Mouse (Mus musculus): Measurements from ENCODE around the gene Nfyc. TPM values are rescaled to one million over a fixed set of nuclear protein-coding genes. Genes with fewer than 3 reads are reported as not detected.
A peak's percentile ranks its signal among the peaks of the same experiment; 100 is the strongest.

The Nfyc gene
- total and polyA plus RNA-seq, 3 experiments: 46.0 to 179 (median 50.6) TPM

DNA sequence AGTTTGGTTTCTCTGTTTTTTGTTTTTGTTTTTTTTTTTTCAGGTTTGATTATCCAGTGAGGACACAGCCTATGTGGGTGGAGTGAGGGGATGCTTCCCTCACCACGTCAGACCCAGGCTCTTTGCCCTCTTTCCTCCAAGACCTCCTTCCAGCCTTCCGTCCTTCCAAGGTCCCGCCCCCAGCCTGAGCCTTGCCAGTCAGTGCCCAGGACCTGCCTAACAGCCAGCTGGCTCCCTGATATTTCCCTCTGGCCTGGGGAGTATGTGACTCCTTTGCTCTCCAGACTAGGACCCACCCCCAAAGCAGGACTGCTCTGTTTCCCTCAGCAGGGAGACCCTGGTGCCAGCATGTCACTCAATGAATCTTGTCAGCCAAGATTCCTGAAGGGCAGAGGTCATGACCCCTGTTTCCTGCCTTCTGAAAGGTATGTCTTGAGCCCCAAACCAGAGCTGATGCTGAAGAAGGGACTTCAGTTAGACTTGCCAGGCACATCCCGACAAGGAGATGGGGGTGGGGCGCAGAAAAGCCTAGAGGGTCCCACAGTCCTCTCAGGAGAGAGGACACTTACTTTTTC lies 105.8 kb downstream of the Nfyc start:
- Histone ChIP-seq H3K27ac (peak overlapping the region; percentile 17; the same call in 1 of the 2 replicates), H3K79me2 (replicated peaks; ENCODE audit: control insufficient read depth, insufficient read depth, low read length) (no peaks in the 10 kb centered on the region)
- WGBS: 44% methylated on average over 5 of the region's 5 CpGs

GRCm38 (mm10) chr4:120721574-120721973 lies 109.8 kb downstream of the Nfyc start:
- Histone ChIP-seq H3K4me3 (no peak overlapping the region), H3K9ac (ENCODE audit: low read depth, low read length) (no peak overlapping the region), H3K36me3 (ENCODE audit: control insufficient read depth, insufficient read depth, low read length) (no peaks in the 10 kb centered on the region), H3K27ac (no peak overlapping the region), H3K79me2 (replicated peaks; ENCODE audit: control insufficient read depth, insufficient read depth, low read length) (no peaks in the 10 kb centered on the region), H3K4me1 (ENCODE audit: control insufficient read depth, insufficient read depth, low read length) (peaks cover 2% of the 10 kb centered on the region), H3K27me3 (ENCODE audit: control insufficient read depth, insufficient read depth, low read length) (no peaks in the 10 kb centered on the region)
- no peak for DNase-seq
- 66% methylated on average over 2 of the region's 2 CpGs for WGBS
- no peak for TF ChIP-seq CTCF (IDR thresholded peaks at IDR 0.05)
- TF ChIP-seq POLR2A (IDR thresholded peaks at IDR 0.05; ENCODE audit: insufficient read depth, low read depth, low read length): no peak
- TF ChIP-seq EP300 (IDR thresholded peaks at IDR 0.05; ENCODE audit: insufficient read depth, low read depth, low read length): no peak
- intact Hi-C loops (cut with DNase I): no loop called here

More for the DNA sequence above, 105.8 kb downstream of the Nfyc start:
- Histone ChIP-seq H3K4me1 (ENCODE audit: control insufficient read depth, insufficient read depth, low read length) (peaks cover 4% of the 10 kb centered on the region), H3K36me3 (ENCODE audit: control insufficient read depth, insufficient read depth, low read length) (no peaks in the 10 kb centered on the region), H3K4me3 (no peak overlapping the region), H3K27me3 (ENCODE audit: control insufficient read depth, insufficient read depth, low read length) (no peaks in the 10 kb centered on the region), H3K9ac (ENCODE audit: low read depth, low read length) (no peak overlapping the region)
- TF ChIP-seq EP300 (IDR thresholded peaks at IDR 0.05; ENCODE audit: insufficient read depth, low read depth, low read length) (no peak), CTCF (IDR thresholded peaks at IDR 0.05) (no peak)
- DNase-seq: no peak
- intact Hi-C loops (cut with DNase I): no loop called here

DNA sequence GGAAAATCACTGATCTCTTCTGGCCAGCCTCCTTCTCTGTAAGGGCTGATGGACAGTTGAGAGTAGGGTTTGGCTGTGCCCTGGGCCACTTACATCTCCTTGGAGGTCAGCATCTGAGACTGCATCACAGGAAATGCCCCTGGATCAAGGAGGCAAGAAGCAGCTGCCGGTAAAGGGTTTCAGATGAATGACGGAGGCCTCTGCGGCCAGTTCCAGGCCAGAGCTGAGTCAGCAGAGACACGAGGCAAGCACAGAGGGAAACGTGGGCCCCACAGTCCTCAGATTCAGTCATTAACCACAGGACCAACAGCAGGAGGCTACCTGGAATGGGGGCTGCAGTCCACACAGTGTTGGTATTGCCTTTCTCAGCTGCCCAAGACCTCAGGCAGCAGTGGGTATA lies 112.2 kb downstream of the Nfyc start:
- Histone ChIP-seq H3K27me3 (ENCODE audit: control insufficient read depth, insufficient read depth, low read length) (no peaks in the 10 kb centered on the region), H3K27ac (no peak overlapping the region), H3K4me1 (ENCODE audit: control insufficient read depth, insufficient read depth, low read length) (no peaks in the 10 kb centered on the region), H3K4me3 (no peak overlapping the region), H3K36me3 (ENCODE audit: control insufficient read depth, insufficient read depth, low read length) (no peaks in the 10 kb centered on the region), H3K9ac (ENCODE audit: low read depth, low read length) (no peak overlapping the region), H3K79me2 (replicated peaks; ENCODE audit: control insufficient read depth, insufficient read depth, low read length) (no peaks in the 10 kb centered on the region)
- TF ChIP-seq CTCF (IDR thresholded peaks at IDR 0.05) (no peak), EP300 (IDR thresholded peaks at IDR 0.05; ENCODE audit: insufficient read depth, low read depth, low read length) (no peak), POLR2A (IDR thresholded peaks at IDR 0.05; ENCODE audit: insufficient read depth, low read depth, low read length) (no peak)
- WGBS: 52% methylated on average over 5 of the region's 5 CpGs
- intact Hi-C loops (cut with DNase I): no loop called here
- DNase-seq: no peak

DNA sequence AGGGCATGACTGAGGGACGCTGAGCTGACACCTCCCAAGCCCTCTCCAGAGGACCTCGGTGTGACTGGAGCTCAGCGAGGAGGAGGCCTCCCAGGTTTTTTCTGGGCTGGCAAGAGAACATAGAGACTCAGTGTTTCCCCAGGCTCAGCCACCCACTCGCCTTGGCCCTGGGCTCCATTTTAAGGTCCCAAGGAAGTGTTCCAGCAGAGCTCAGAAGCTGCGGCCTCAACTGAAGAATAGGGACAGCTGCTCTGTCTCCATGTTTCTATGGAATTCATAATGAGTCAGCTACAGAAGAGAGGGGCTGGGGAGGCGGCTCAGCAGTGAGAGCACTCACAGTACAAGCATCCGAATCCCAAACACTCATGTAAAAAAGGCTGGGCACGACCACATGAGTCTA lies 113.8 kb downstream of the Nfyc start:
- WGBS: 64% methylated on average over 8 of the region's 8 CpGs
- H3K4me3 ChIP-seq: no peak overlapping the region
- H3K27me3 ChIP-seq (ENCODE audit: control insufficient read depth, insufficient read depth, low read length): no peaks in the 10 kb centered on the region
- no peak for TF ChIP-seq EP300 (IDR thresholded peaks at IDR 0.05; ENCODE audit: insufficient read depth, low read depth, low read length)
- TF ChIP-seq POLR2A (IDR thresholded peaks at IDR 0.05; ENCODE audit: insufficient read depth, low read depth, low read length): no peak
- no peak for TF ChIP-seq CTCF (IDR thresholded peaks at IDR 0.05)
- no peak for DNase-seq
- intact Hi-C loops (cut with DNase I): no loop called here
- no peaks in the 10 kb centered on the region for H3K4me1 ChIP-seq (ENCODE audit: control insufficient read depth, insufficient read depth, low read length)
- no peaks in the 10 kb centered on the region for H3K36me3 ChIP-seq (ENCODE audit: control insufficient read depth, insufficient read depth, low read length)
- no peak overlapping the region for H3K27ac ChIP-seq
- H3K9ac ChIP-seq (ENCODE audit: low read depth, low read length): no peak overlapping the region
- no peaks in the 10 kb centered on the region for H3K79me2 ChIP-seq (replicated peaks; ENCODE audit: control insufficient read depth, insufficient read depth, low read length)

GRCm38 (mm10) chr4:120716765-120717164 lies 114.6 kb downstream of the Nfyc start:
- intact Hi-C loops (cut with DNase I): no loop called here
- DNase-seq: no peak
- Histone ChIP-seq H3K79me2 (replicated peaks; ENCODE audit: control insufficient read depth, insufficient read depth, low read length) (no peaks in the 10 kb centered on the region), H3K36me3 (ENCODE audit: control insufficient read depth, insufficient read depth, low read length) (no peaks in the 10 kb centered on the region), H3K4me3 (0 out of 2 replicates have a peak overlapping the region, but pooled peaks have one; percentile 7), H3K9ac (ENCODE audit: low read depth, low read length) (no peak overlapping the region), H3K4me1 (ENCODE audit: control insufficient read depth, insufficient read depth, low read length) (no peaks in the 10 kb centered on the region), H3K27me3 (ENCODE audit: control insufficient read depth, insufficient read depth, low read length) (no peaks in the 10 kb centered on the region), H3K27ac (no peak overlapping the region)
- TF ChIP-seq POLR2A (IDR thresholded peaks at IDR 0.05; ENCODE audit: insufficient read depth, low read depth, low read length): no peak
- no peak for TF ChIP-seq EP300 (IDR thresholded peaks at IDR 0.05; ENCODE audit: insufficient read depth, low read depth, low read length)
- TF ChIP-seq CTCF (IDR thresholded peaks at IDR 0.05): no peak
- WGBS: 45% methylated on average over 12 of the region's 12 CpGs

DNA sequence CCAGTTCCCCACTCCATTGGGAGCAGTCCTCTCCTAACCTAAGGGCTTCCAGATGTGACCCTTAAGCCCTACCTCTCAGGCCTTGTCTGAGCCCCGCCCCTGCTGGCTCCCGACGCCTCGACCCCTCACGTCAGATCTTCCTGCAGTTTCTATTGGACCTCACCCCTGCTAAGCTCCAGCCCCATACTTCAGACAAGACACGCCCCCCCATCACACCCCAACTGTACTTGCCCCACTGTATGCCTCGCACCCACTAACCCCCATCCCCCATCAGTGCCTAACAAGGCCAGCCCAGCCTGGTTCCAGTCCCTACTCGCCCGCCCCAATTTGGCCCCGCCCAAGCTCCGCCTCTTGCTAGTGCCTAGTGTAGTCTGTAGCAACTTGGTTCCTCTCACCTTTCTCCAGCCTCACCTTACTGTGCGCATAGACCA lies 115.2 kb downstream of the Nfyc start:
- DNase-seq: peak; percentile 34 to 56
- 0 out of 2 replicates have a peak overlapping the region, but pooled peaks have one; percentile 7 for H3K4me3 ChIP-seq

More for the DNA sequence above, 115.2 kb downstream of the Nfyc start:
- 8% methylated on average over 12 of the region's 12 CpGs for WGBS
- Histone ChIP-seq H3K9ac (ENCODE audit: low read depth, low read length) (no peak overlapping the region), H3K27me3 (ENCODE audit: control insufficient read depth, insufficient read depth, low read length) (no peaks in the 10 kb centered on the region), H3K79me2 (replicated peaks; ENCODE audit: control insufficient read depth, insufficient read depth, low read length) (no peaks in the 10 kb centered on the region), H3K4me1 (ENCODE audit: control insufficient read depth, insufficient read depth, low read length) (no peaks in the 10 kb centered on the region), H3K27ac (no peak overlapping the region), H3K36me3 (ENCODE audit: control insufficient read depth, insufficient read depth, low read length) (no peaks in the 10 kb centered on the region)
- intact Hi-C loops (cut with DNase I): no loop called here
- TF ChIP-seq CTCF (IDR thresholded peaks at IDR 0.05): no peak
- TF ChIP-seq POLR2A (IDR thresholded peaks at IDR 0.05; ENCODE audit: insufficient read depth, low read depth, low read length): no peak
- no peak for TF ChIP-seq EP300 (IDR thresholded peaks at IDR 0.05; ENCODE audit: insufficient read depth, low read depth, low read length)

Data from heart, adult 2 months (tissue).